Mouse (Mus musculus): ENCODE data around the gene Gm6899. TPM values are rescaled to one million over a fixed set of nuclear protein-coding genes. Genes with fewer than 3 reads are reported as not detected.

Gene Gm6899
- polyA plus RNA-seq, 1 experiment from 2014 or later: 0.58 TPM

Other genes starting within 250 kb of the Gm6899 start
- 28.8 and 32.6 TPM in 2 replicates for gene Fancl, start 207.1 kb upstream of the Gm6899 start, polyA plus RNA-seq (2016; fragmentation: Nextera tagmentation; extraction: Ambion mirVana)
- 23.1 and 24.9 TPM in 2 replicates for gene Vrk2, start 758 bp downstream of the Gm6899 start, polyA plus RNA-seq (2016; fragmentation: Nextera tagmentation; extraction: Ambion mirVana)

Measured in embryonic facial prominence, embryonic 12.5 days (tissue).